Mouse (Mus musculus): ENCODE data around the gene Srr.

Srr gene

GRCm38 (mm10) chr11:74925577-74926387, at the start of gene Srr, which contains the start of gene Smg6:
TSS of gene Srr (minus strand) at chr11:74925948.
TSS of gene Smg6 (plus strand) at chr11:74925823.
- peak; percentile 96 to 97 for DNase-seq

GRCm38 (mm10) chr11:74974615-74975014, 48.9 kb upstream of the Srr start:
- no peak for DNase-seq

- DNase-seq: no peak
Observed at GRCm38 (mm10) chr11:74973290-74974157, 47.8 kb upstream of the Srr start.

DNA sequence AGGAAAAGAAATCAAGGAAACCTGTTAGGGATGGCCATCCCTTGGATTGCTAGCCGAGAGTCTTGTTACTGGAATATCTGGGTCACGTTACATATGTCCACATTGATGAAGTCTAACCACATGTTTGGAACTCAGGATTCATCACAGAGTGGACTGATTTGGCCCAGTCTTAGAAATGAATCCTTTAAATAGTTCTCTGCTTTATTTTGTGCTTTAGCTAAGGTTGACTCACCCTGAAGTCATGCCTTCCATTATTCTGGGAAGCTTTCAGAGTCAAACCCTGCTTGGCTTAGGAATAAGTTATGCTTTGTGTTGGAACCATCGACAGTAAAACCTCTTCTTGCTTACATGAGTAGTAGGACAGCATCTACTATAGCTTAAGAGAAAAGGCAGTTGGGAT, 39.8 kb upstream of the Srr start:
- DNase-seq: no peak

GRCm38 (mm10) chr11:74962846-74963407, 37.2 kb upstream of the Srr start:
- no peak for DNase-seq

- no peak for DNase-seq
Observed at GRCm38 (mm10) chr11:74961953-74962352, 36.2 kb upstream of the Srr start.

DNA sequence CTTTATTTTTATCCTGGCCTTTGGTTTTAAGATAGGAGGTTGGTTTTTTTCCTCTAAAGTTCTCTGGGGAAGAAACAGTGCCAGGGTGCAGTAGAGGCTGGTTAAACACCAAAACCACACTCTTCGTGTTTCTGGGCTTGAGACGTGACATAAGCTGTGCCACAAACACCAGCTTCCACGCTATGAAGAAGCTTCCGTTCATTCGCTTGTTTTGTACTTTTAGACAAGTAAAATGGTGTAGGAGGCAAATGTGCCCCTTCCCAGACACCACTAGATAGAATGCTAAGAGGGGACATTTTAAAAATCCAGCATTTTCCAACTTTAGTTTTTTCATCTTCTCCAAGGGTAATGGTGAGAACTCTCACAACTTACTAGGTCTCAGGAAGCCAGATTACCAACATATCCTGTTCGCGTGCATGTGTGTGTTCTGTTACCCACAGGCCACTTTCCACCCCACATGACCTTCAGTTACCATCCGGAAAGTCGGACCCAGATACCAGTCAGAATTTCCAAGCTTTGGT, 34.3 kb upstream of the Srr start:
- no peak for DNase-seq

- DNase-seq: no peak
Observed at GRCm38 (mm10) chr11:74959501-74959900, 33.8 kb upstream of the Srr start.

GRCm38 (mm10) chr11:74957600-74957999, 31.9 kb upstream of the Srr start:
- DNase-seq: no peak

- no peak for DNase-seq
Observed at GRCm38 (mm10) chr11:74956006-74956405, 30.3 kb upstream of the Srr start.

GRCm38 (mm10) chr11:74954901-74955300, 29.2 kb upstream of the Srr start:
- peak in 1 of 2 experiments; percentile 14 for DNase-seq

GRCm38 (mm10) chr11:74946348-74946747, 20.6 kb upstream of the Srr start:
- peak; percentile 29 to 69 for DNase-seq

DNA sequence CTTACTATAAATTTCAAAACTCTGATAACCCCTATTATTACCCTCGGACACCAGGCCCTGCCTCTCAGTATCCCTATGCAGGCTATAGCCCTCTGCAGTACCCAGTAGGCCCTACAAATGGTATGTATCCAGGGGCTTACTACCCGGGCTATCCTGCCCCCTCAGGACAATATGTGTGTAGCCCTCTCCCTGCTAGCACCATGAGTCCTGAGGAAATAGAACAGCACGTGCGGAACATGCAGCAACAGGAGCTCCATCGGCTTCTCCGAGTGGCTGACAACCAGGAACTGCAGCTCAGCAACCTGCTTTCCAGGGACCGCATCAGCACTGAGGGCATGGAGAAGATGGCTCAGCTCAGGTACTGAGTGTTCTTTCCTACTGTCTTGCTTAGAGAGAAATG, 4.6 kb upstream of the Srr start:
- no peak for DNase-seq

- DNase-seq: no peak
Observed at GRCm38 (mm10) chr11:74929111-74929510, 3.4 kb upstream of the Srr start.

- no peak for DNase-seq
Observed at GRCm38 (mm10) chr11:74927236-74927725, 1.5 kb upstream of the Srr start.

- peak; percentile 20 to 21 for DNase-seq
Observed at GRCm38 (mm10) chr11:74926388-74927005, 749 bp upstream of the Srr start.

GRCm38 (mm10) chr11:74924149-74924548, 1.6 kb downstream of the Srr start:
- peak; percentile 30 to 60 for DNase-seq

GRCm38 (mm10) chr11:74919249-74919648, 6.5 kb downstream of the Srr start:
- no peak for DNase-seq

GRCm38 (mm10) chr11:74912492-74912891, 13.3 kb downstream of the Srr start:
- no peak for DNase-seq

DNA sequence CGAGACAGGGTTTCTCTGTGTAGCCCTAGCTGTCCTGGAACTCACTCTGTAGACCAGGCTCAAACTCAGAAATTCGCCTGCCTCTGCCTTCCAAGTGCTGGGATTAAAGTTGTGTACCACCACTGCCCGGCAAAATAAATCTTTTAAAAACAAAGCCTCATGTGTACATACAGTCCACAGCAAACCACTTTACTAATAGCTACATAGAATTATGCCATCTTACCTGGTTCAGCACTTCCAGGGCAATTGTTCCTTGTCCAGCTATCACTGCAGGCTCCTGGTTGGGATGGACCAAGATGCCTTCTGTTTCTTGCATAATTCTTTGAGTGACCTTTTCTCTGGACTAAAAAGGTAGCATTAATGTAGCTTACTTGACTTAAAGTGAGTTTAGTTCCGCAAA, 15.8 kb downstream of the Srr start:
- no peak for DNase-seq

- DNase-seq: peak in 1 of 2 experiments; percentile 30
Observed at GRCm38 (mm10) chr11:74908618-74909399, 16.9 kb downstream of the Srr start.

DNA sequence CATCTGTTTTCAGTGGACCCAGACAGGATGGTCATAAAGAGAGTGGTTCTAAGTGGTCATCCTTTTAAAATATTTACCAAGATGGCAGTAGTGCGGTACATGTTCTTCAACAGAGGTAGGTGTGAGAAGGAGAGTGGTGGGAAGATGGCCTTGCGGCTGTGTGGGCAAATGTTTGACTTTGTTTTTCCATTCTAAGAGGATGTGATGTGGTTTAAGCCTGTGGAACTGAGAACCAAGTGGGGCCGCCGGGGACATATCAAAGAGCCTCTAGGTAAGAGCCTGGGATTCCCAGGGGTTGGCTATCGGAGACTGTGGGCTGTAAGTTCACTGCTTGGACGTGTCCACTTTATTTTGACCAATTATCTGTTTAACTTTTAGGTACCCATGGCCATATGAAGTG, 17.9 kb downstream of the Srr start:
- DNase-seq: no peak
